Mouse (Mus musculus) olfactory bulb, adult 2 months (tissue): ENCODE data around the gene Grm2. TPM values are rescaled to one million over a fixed set of nuclear protein-coding genes. Genes with fewer than 3 reads are reported as not detected.
"Not testable (repeated sequence)": the region's sequence is repeated elsewhere in the genome, so short reads cannot be mapped to it uniquely, and the experiment has no call there.

Experiments used
- H3K27ac ChIP-seq: fragments of 200-500 bp; 2 replicates; pipeline ENCODE4 v1.5.1; 2012; ENCODE audit warnings: low read depth, low read length; ENCODE audit not compliant: insufficient read depth
- H3K4me1 ChIP-seq: fragments of 200-500 bp; 2 replicates; pipeline ENCODE4 v1.6.1; 2012; ENCODE audit warnings: low read length; ENCODE audit not compliant: control insufficient read depth, insufficient read depth
- H3K4me3 ChIP-seq: fragments of 200-500 bp; 2 replicates; pipeline ENCODE4 v1.5.1; 2012; ENCODE audit warnings: mild to moderate bottlenecking, low read depth, low read length, moderate library complexity; ENCODE audit not compliant: insufficient read depth
- CTCF ChIP-seq: fragments of 200-500 bp; IDR thresholded peaks from 2 replicates; pipeline ENCODE4 v1.5.1; 2012; ENCODE audit warnings: low read depth, mild to moderate bottlenecking, low read length, moderate library complexity; ENCODE audit not compliant: insufficient read depth
- POLR2A ChIP-seq: fragments of 200-500 bp; IDR thresholded peaks from 2 replicates; pipeline ENCODE4 v1.6.1; 2012; ENCODE audit warnings: mild to moderate bottlenecking, low read depth, low read length, moderate library complexity; ENCODE audit not compliant: insufficient read depth
- WGBS: fragments of 180-500 bp; shearing (Covaris S2); methylation state at CpG from one replicate; pipeline ENCODE4 v1.1.7; 2018; 5-methylcytosine and 5-hydroxymethylcytosine counted together
- polyA plus RNA-seq: library from polyadenylated mRNA; stranded (reverse); fragments of >200 nt; gene quantifications from 2 replicates; pipeline ENCODE4 v1.2.4, GENCODE M21; 2012; ENCODE audit warnings: low replicate concordance; ENCODE audit not compliant: missing spikeins, insufficient read depth, insufficient read length

Gene Grm2
- polyA plus RNA-seq, 1 experiment, result not detected

GRCm38 (mm10) chr9:106626282-106626681 is 29.6 kb downstream of the Grm2 start, which contains the start of gene Iqcf6:
Gene Iqcf6 (plus strand): TSS chr9:106626582.
- H3K4me3 ChIP-seq, result no peak within 1 kb of the TSS
- H3K27ac ChIP-seq, result no peak within 1 kb of the TSS
- H3K4me1 ChIP-seq, result no peaks in the 10 kb centered on the region
- WGBS, result 77% methylated on average over 2 of the region's 2 CpGs
- TF ChIP-seq CTCF (no peak), POLR2A (no peak)

GRCm38 (mm10) chr9:106617496-106617895 is 38.4 kb downstream of the Grm2 start:
- no peak for TF ChIP-seq CTCF
- Histone ChIP-seq H3K4me1 (no peaks in the 10 kb centered on the region), H3K27ac (no peak overlapping the region), H3K4me3 (no peak overlapping the region)
- 93% methylated on average over 3 of the region's 3 CpGs for WGBS

GRCm38 (mm10) chr9:106616306-106616705 is 39.6 kb downstream of the Grm2 start:
- no peak overlapping the region for H3K4me3 ChIP-seq
- H3K27ac ChIP-seq, result no peak overlapping the region
- TF ChIP-seq POLR2A (no peak), CTCF (no peak)
- H3K4me1 ChIP-seq, result no peaks in the 10 kb centered on the region
- WGBS, result 80% methylated on average over 9 of the region's 9 CpGs

- TF ChIP-seq CTCF, result no peak
- no peak for TF ChIP-seq POLR2A
- WGBS, result 46% methylated on average over 3 of the region's 3 CpGs
- Histone ChIP-seq H3K4me3 (no peak overlapping the region), H3K27ac (no peak overlapping the region), H3K4me1 (no peaks in the 10 kb centered on the region)
These were observed 41.3 kb downstream of the Grm2 start for GRCm38 (mm10) chr9:106614616-106615015.

- no peak for TF ChIP-seq CTCF
- no peak for TF ChIP-seq POLR2A
- no peak overlapping the region for H3K27ac ChIP-seq
- H3K4me1 ChIP-seq, result no peaks in the 10 kb centered on the region
- 76% methylated on average over 2 of the region's 2 CpGs for WGBS
- no peak overlapping the region for H3K4me3 ChIP-seq
These were observed 41.9 kb downstream of the Grm2 start for GRCm38 (mm10) chr9:106613951-106614350.

GRCm38 (mm10) chr9:106610727-106611126 is 45.2 kb downstream of the Grm2 start:
- Histone ChIP-seq H3K4me3 (no peak overlapping the region), H3K4me1 (no peaks in the 10 kb centered on the region), H3K27ac (no peak overlapping the region)
- 64% methylated on average over 4 of the region's 4 CpGs for WGBS
- no peak for TF ChIP-seq CTCF
- no peak for TF ChIP-seq POLR2A

- Histone ChIP-seq H3K27ac (no peak overlapping the region), H3K4me3 (no peak overlapping the region), H3K4me1 (peaks cover 8% of the 10 kb centered on the region)
- TF ChIP-seq POLR2A (no peak), CTCF (peak; percentile 41; the same call in 1 of the 2 replicates)
- WGBS, result 15% methylated on average over 8 of the region's 8 CpGs
These were observed 55.3 kb downstream of the Grm2 start for GRCm38 (mm10) chr9:106600546-106600945.

GRCm38 (mm10) chr9:106598466-106598865 is 57.4 kb downstream of the Grm2 start:
- no peak for TF ChIP-seq CTCF
- TF ChIP-seq POLR2A, result no peak
- WGBS, result 57% methylated on average over 7 of the region's 7 CpGs
- no peak overlapping the region for H3K4me3 ChIP-seq
- H3K4me1 ChIP-seq, result peaks cover 16% of the 10 kb centered on the region
- no peak overlapping the region for H3K27ac ChIP-seq

GRCm38 (mm10) chr9:106595836-106596235 is 60.0 kb downstream of the Grm2 start:
- TF ChIP-seq POLR2A (no peak), CTCF (no peak)
- 29% methylated on average over 7 of the region's 7 CpGs for WGBS
- Histone ChIP-seq H3K27ac (peak overlapping the region; percentile 91), H3K4me1 (peaks cover 16% of the 10 kb centered on the region), H3K4me3 (no peak overlapping the region)

- H3K4me3 ChIP-seq, result not testable (repeated sequence)
- 15% methylated on average over 4 of the region's 4 CpGs for WGBS
- peak overlapping the region; percentile 91 for H3K27ac ChIP-seq
- peaks cover 16% of the 10 kb centered on the region for H3K4me1 ChIP-seq
These were observed 60.5 kb downstream of the Grm2 start for GRCm38 (mm10) chr9:106595402-106595801.

Other genes with a start within 250 kb of the Grm2 start
- not detected in 2 replicates for gene Rpl29, start 226.6 kb downstream of the Grm2 start, polyA plus RNA-seq
- gene Acy1, start 217.8 kb downstream of the Grm2 start, polyA plus RNA-seq, result not detected in 2 replicates
- gene Abhd14b, start 208.6 kb downstream of the Grm2 start, polyA plus RNA-seq, result not detected in 2 replicates
- not detected in 2 replicates for gene Abhd14a, start 208.4 kb downstream of the Grm2 start, polyA plus RNA-seq
- not detected in 2 replicates for gene Pcbp4, start 202.8 kb downstream of the Grm2 start, polyA plus RNA-seq
- not detected in 2 replicates for gene Gpr62, start 190.1 kb downstream of the Grm2 start, polyA plus RNA-seq
- gene Rrp9, start 180.1 kb downstream of the Grm2 start, polyA plus RNA-seq, result not detected in 2 replicates
- gene Parp3, start 179.1 kb downstream of the Grm2 start, polyA plus RNA-seq, result not detected in 2 replicates
- gene Iqcf1, start 156.1 kb downstream of the Grm2 start, polyA plus RNA-seq, result not detected in 2 replicates
- not detected in 2 replicates for gene Iqcf5, start 141.5 kb downstream of the Grm2 start, polyA plus RNA-seq
- not detected in 2 replicates for gene Iqcf3, start 94.5 kb downstream of the Grm2 start, polyA plus RNA-seq
- gene Iqcf4, start 85.1 kb downstream of the Grm2 start, polyA plus RNA-seq, result not detected in 2 replicates
- not detected in 2 replicates for gene Iqcf6, start 29.5 kb downstream of the Grm2 start, polyA plus RNA-seq
- not detected in 2 replicates for gene Tex264, start 29.8 kb upstream of the Grm2 start, polyA plus RNA-seq
- not detected in 2 replicates for gene Rad54l2, start 133.1 kb upstream of the Grm2 start, polyA plus RNA-seq
- not detected in 2 replicates for gene Dcaf1, start 165.8 kb upstream of the Grm2 start, polyA plus RNA-seq
- gene Rbm15b, start 231.3 kb upstream of the Grm2 start, polyA plus RNA-seq, result not detected in 2 replicates
- gene Manf, start 235.9 kb upstream of the Grm2 start, polyA plus RNA-seq, result not detected in 2 replicates